Mouse (Mus musculus) midbrain, postnatal 0 days (tissue): ENCODE data around the gene Ces3b. TPM values are rescaled to one million over a fixed set of nuclear protein-coding genes. Genes with fewer than 3 reads are reported as not detected.
A peak's percentile ranks its signal among the peaks of the same experiment; 100 is the strongest.
"Not testable (repeated sequence)": the region's sequence is repeated elsewhere in the genome, so short reads cannot be mapped to it uniquely, and the experiment has no call there.

ENCODE experiments used
- ATAC-seq: fragments of 200-750 bp; cut with Nextera tagmentation; 2 replicates; pipeline ENCODE4 v1.8.0; 2017; ENCODE audit warnings: moderate number of reproducible peaks, mild to moderate bottlenecking, moderate TSS enrichment, moderate library complexity; ENCODE audit not compliant: low FRiP score
- DNase-seq: peaks from one replicate; pipeline ENCODE4 v3.0.0-alpha.2; 2015; ENCODE audit warnings: low spot score
- H3K27ac ChIP-seq: fragments of 300-500 bp; sonication (generic); 2 replicates; pipeline ENCODE4 v1.5.1; 2014; ENCODE audit warnings: low read depth, mild to moderate bottlenecking, low read length, mixed read lengths
- H3K27me3 ChIP-seq: fragments of 300-500 bp; sonication (generic); 2 replicates; pipeline ENCODE4 v1.6.1; 2014; ENCODE audit warnings: low read length, control low read depth, mixed read lengths; ENCODE audit not compliant: insufficient read depth
- H3K36me3 ChIP-seq: fragments of 300-500 bp; sonication (generic); 2 replicates; pipeline ENCODE4 v1.6.1; 2014; ENCODE audit warnings: low read length, control low read depth, mixed read lengths; ENCODE audit not compliant: insufficient read depth
- H3K4me1 ChIP-seq: fragments of 300-500 bp; sonication (generic); 2 replicates; pipeline ENCODE4 v1.6.1; 2014; ENCODE audit warnings: mild to moderate bottlenecking, control low read depth, antibody characterized with exemption, low read length, mixed read lengths; ENCODE audit not compliant: insufficient read depth
- H3K4me2 ChIP-seq: fragments of 300-500 bp; sonication (generic); 2 replicates; pipeline ENCODE4 v1.6.1; 2014; ENCODE audit warnings: low read depth, mild to moderate bottlenecking, low read length, mixed read lengths; ENCODE audit not compliant: poor library complexity, severe bottlenecking
- H3K4me3 ChIP-seq: fragments of 300-500 bp; sonication (generic); 2 replicates; pipeline ENCODE4 v1.5.1; 2014; ENCODE audit warnings: low read depth, mild to moderate bottlenecking, low read length, moderate library complexity
- H3K9ac ChIP-seq: fragments of 300-500 bp; sonication (generic); replicated peaks from 2 replicates; pipeline ENCODE4 v1.6.1; 2014; ENCODE audit warnings: mild to moderate bottlenecking, low read length, moderate library complexity, mixed read lengths; ENCODE audit not compliant: poor library complexity, severe bottlenecking
- H3K9me3 ChIP-seq: fragments of 300-500 bp; sonication (generic); 2 replicates; pipeline ENCODE4 v1.6.1; 2016; ENCODE audit warnings: low read length, control low read depth
- CTCF ChIP-seq: IDR thresholded peaks from 2 replicates; pipeline ENCODE4 v1.5.1; 2016; ENCODE audit warnings: antibody characterized with exemption, mild to moderate bottlenecking
- WGBS: fragments of 180-500 bp; shearing (Covaris S2); extraction: QIAGEN DNeasy Blood & Tissue Kit; methylation state at CpG from one replicate; pipeline ENCODE4 v1.1.7; 2014; 5-methylcytosine and 5-hydroxymethylcytosine counted together
- polyA plus RNA-seq: library from polyadenylated mRNA; unstranded; fragments of >200 nt; fragmentation: Nextera tagmentation; extraction: Ambion mirVana; gene quantifications from 2 replicates; pipeline ENCODE4 v1.2.1, GENCODE M21; 2015
- total RNA-seq: library from RNA; depleted of rRNA; stranded (reverse); fragments of >200 nt; gene quantifications from 2 replicates; pipeline ENCODE4 v1.2.3, GENCODE M21; 2014

Gene Ces3b
- total and polyA plus RNA-seq, 2 experiments from 2014 or later: not detected

GRCm38 (mm10) chr8:105066761-105067160 is 16.8 kb upstream of the Ces3b start:
- WGBS: 13% methylated on average over 1 of the region's 1 CpGs

GRCm38 (mm10) chr8:105067905-105068304 is 15.6 kb upstream of the Ces3b start:
- H3K36me3 ChIP-seq, H3K27ac ChIP-seq, H3K9me3 ChIP-seq, H3K4me2 ChIP-seq, ATAC-seq, H3K27me3 ChIP-seq, DNase-seq, H3K4me3 ChIP-seq, H3K9ac ChIP-seq, H3K4me1 ChIP-seq: not testable (repeated sequence)
- WGBS: 78% methylated on average over 7 of the region's 7 CpGs

More at GRCm38 (mm10) chr8:105066761-105067160, 16.8 kb upstream of the Ces3b start:
- Histone ChIP-seq H3K27ac (no peak overlapping the region), H3K9me3 (0 out of 2 replicates have a peak, but pooled peaks cover 3% of the 10 kb centered on the region), H3K9ac (no peak overlapping the region), H3K4me2 (no peak overlapping the region), H3K4me1 (no peaks in the 10 kb centered on the region), H3K36me3 (no peaks in the 10 kb centered on the region), H3K4me3 (no peak overlapping the region), H3K27me3 (no peaks in the 10 kb centered on the region)
- peak; percentile 55 for TF ChIP-seq CTCF
- ATAC-seq (no peak; the same call in 1 of the 2 replicates), DNase-seq (peak; percentile 46)

GRCm38 (mm10) chr8:105068971-105069370 is 14.6 kb upstream of the Ces3b start:
- Histone ChIP-seq H3K36me3 (no peaks in the 10 kb centered on the region), H3K9ac (no peak overlapping the region), H3K27ac (no peak overlapping the region), H3K27me3 (no peaks in the 10 kb centered on the region), H3K4me1 (no peaks in the 10 kb centered on the region), H3K4me3 (no peak overlapping the region), H3K4me2 (no peak overlapping the region), H3K9me3 (no peaks in the 10 kb centered on the region)
- TF ChIP-seq CTCF: no peak
- DNase-seq: no peak
- no peak for ATAC-seq

- H3K27me3 ChIP-seq: no peaks in the 10 kb centered on the region
- 97% methylated on average over 4 of the region's 4 CpGs for WGBS
- no peak for TF ChIP-seq CTCF
- ATAC-seq (no peak), DNase-seq (no peak)
- H3K4me2 ChIP-seq: no peak overlapping the region
- H3K9ac ChIP-seq: no peak overlapping the region
- H3K27ac ChIP-seq: no peak overlapping the region
- no peaks in the 10 kb centered on the region for H3K9me3 ChIP-seq
- H3K4me1 ChIP-seq: no peaks in the 10 kb centered on the region
- H3K36me3 ChIP-seq: no peaks in the 10 kb centered on the region
- H3K4me3 ChIP-seq: no peak overlapping the region
Observed at GRCm38 (mm10) chr8:105076601-105077000, 7.0 kb upstream of the Ces3b start.

- DNase-seq (no peak), ATAC-seq (no peak)
- Histone ChIP-seq H3K9me3 (no peaks in the 10 kb centered on the region), H3K4me2 (no peak overlapping the region), H3K27me3 (no peaks in the 10 kb centered on the region), H3K4me1 (no peaks in the 10 kb centered on the region), H3K36me3 (no peaks in the 10 kb centered on the region), H3K4me3 (no peak overlapping the region), H3K9ac (no peak overlapping the region), H3K27ac (no peak overlapping the region)
- TF ChIP-seq CTCF: no peak
- WGBS: 64% methylated on average over 6 of the region's 6 CpGs
Observed at GRCm38 (mm10) chr8:105077071-105077470, 6.5 kb upstream of the Ces3b start.

GRCm38 (mm10) chr8:105078591-105078990 is 5.0 kb upstream of the Ces3b start:
- no peak for DNase-seq
- Histone ChIP-seq H3K9ac (no peak overlapping the region), H3K4me3 (no peak overlapping the region), H3K4me1 (no peaks in the 10 kb centered on the region), H3K36me3 (no peaks in the 10 kb centered on the region), H3K4me2 (no peak overlapping the region), H3K9me3 (no peaks in the 10 kb centered on the region), H3K27me3 (no peaks in the 10 kb centered on the region), H3K27ac (no peak overlapping the region)
- ATAC-seq: no peak
- WGBS: 90% methylated on average over 5 of the region's 5 CpGs
- no peak for TF ChIP-seq CTCF
